Mouse (Mus musculus): Measurements from ENCODE around the gene Nedd9.

Gene Nedd9

GRCm38 (mm10) chr13:41408374-41408952 is 78.7 kb downstream of the Nedd9 start:
- no peak for DNase-seq

GRCm38 (mm10) chr13:41405009-41405408 is 82.2 kb downstream of the Nedd9 start:
- no peak for DNase-seq

GRCm38 (mm10) chr13:41403838-41404237 is 83.3 kb downstream of the Nedd9 start:
- DNase-seq = no peak

- no peak for DNase-seq
Measured at GRCm38 (mm10) chr13:41402441-41403003, 84.6 kb downstream of the Nedd9 start.

- no peak for DNase-seq
Measured at GRCm38 (mm10) chr13:41401775-41402174, 85.4 kb downstream of the Nedd9 start.

- DNase-seq = no peak
Measured at GRCm38 (mm10) chr13:41400289-41400688, 86.9 kb downstream of the Nedd9 start.

GRCm38 (mm10) chr13:41392191-41392590 is 95.0 kb downstream of the Nedd9 start:
- no peak for DNase-seq

GRCm38 (mm10) chr13:41390698-41391097 is 96.5 kb downstream of the Nedd9 start:
- no peak for DNase-seq

GRCm38 (mm10) chr13:41386581-41386980 is 100.6 kb downstream of the Nedd9 start:
- DNase-seq = no peak

GRCm38 (mm10) chr13:41384896-41385295 is 102.3 kb downstream of the Nedd9 start:
- DNase-seq = no peak

GRCm38 (mm10) chr13:41382635-41383034 is 104.5 kb downstream of the Nedd9 start:
- no peak for DNase-seq

- no peak for DNase-seq
Measured at GRCm38 (mm10) chr13:41381806-41382546, 105.2 kb downstream of the Nedd9 start.

- DNase-seq = no peak
Measured at GRCm38 (mm10) chr13:41381041-41381805, 105.9 kb downstream of the Nedd9 start.

- no peak for DNase-seq
Measured at GRCm38 (mm10) chr13:41379951-41380465, 107.2 kb downstream of the Nedd9 start.

- no peak for DNase-seq
Measured at GRCm38 (mm10) chr13:41378462-41378861, 108.7 kb downstream of the Nedd9 start.

- DNase-seq = no peak
Measured at GRCm38 (mm10) chr13:41377856-41378255, 109.3 kb downstream of the Nedd9 start.

- no peak for DNase-seq
Measured at GRCm38 (mm10) chr13:41377011-41377431, 110.1 kb downstream of the Nedd9 start.

GRCm38 (mm10) chr13:41376111-41376510 is 111.1 kb downstream of the Nedd9 start:
- DNase-seq = no peak

- no peak for DNase-seq
Measured at GRCm38 (mm10) chr13:41375696-41376095, 111.5 kb downstream of the Nedd9 start.

- DNase-seq = no peak
Measured at GRCm38 (mm10) chr13:41374886-41375285, 112.3 kb downstream of the Nedd9 start.

GRCm38 (mm10) chr13:41372555-41373460 is 114.4 kb downstream of the Nedd9 start:
- no peak for DNase-seq

GRCm38 (mm10) chr13:41371547-41371946 is 115.6 kb downstream of the Nedd9 start:
- no peak for DNase-seq

All from layer of hippocampus, adult 9-11 months (tissue).